Mouse (Mus musculus) intestine, embryonic 15.5 days (tissue): ENCODE results near the gene Aqp3. TPM values are rescaled to one million over a fixed set of nuclear protein-coding genes. Genes with fewer than 3 reads are reported as not detected.

ENCODE experiments used
- ATAC-seq: fragments of 200-750 bp; cut with Nextera tagmentation; 2 replicates; pipeline ENCODE4 v1.8.0; 2017; ENCODE audit warnings: moderate TSS enrichment, moderate library complexity
- H3K27ac ChIP-seq: fragments of 300-500 bp; sonication (generic); 2 replicates; pipeline ENCODE4 v1.5.1; 2015; ENCODE audit warnings: mild to moderate bottlenecking, inconsistent platforms
- H3K27me3 ChIP-seq: fragments of 300-500 bp; sonication (generic); replicated peaks from 2 replicates; pipeline ENCODE4 v1.6.1; 2015; ENCODE audit warnings: inconsistent platforms
- H3K36me3 ChIP-seq: fragments of 300-500 bp; sonication (generic); 2 replicates; pipeline ENCODE4 v1.6.1; 2015; ENCODE audit warnings: inconsistent platforms
- H3K4me1 ChIP-seq: fragments of 300-500 bp; sonication (generic); replicated peaks from 2 replicates; pipeline ENCODE4 v1.6.1; 2015; ENCODE audit warnings: inconsistent platforms
- H3K4me2 ChIP-seq: fragments of 300-500 bp; sonication (generic); replicated peaks from 2 replicates; pipeline ENCODE4 v1.6.1; 2015; ENCODE audit warnings: mild to moderate bottlenecking, inconsistent platforms
- H3K4me3 ChIP-seq: fragments of 300-500 bp; sonication (generic); replicated peaks from 2 replicates; pipeline ENCODE4 v1.5.1; 2015; ENCODE audit warnings: inconsistent platforms
- H3K9ac ChIP-seq: fragments of 300-500 bp; sonication (generic); 2 replicates; pipeline ENCODE4 v1.6.1; 2015; ENCODE audit warnings: inconsistent platforms
- H3K9me3 ChIP-seq: fragments of 300-500 bp; sonication (generic); 2 replicates; pipeline ENCODE4 v1.6.1; 2016; ENCODE audit warnings: inconsistent platforms
- WGBS: fragments of 180-500 bp; shearing (Covaris S2); methylation state at CpG from one replicate; pipeline ENCODE4 v1.1.7; 2015; 5-methylcytosine and 5-hydroxymethylcytosine counted together
- polyA plus RNA-seq: library from polyadenylated mRNA; unstranded; fragments of >200 nt; fragmentation: Nextera tagmentation; extraction: Ambion mirVana; gene quantifications from 2 replicates; pipeline ENCODE4 v1.2.1, GENCODE M21; 2015

Aqp3 gene
- polyA plus RNA-seq = 2.3 and 2.8 TPM in 2 replicates

DNA sequence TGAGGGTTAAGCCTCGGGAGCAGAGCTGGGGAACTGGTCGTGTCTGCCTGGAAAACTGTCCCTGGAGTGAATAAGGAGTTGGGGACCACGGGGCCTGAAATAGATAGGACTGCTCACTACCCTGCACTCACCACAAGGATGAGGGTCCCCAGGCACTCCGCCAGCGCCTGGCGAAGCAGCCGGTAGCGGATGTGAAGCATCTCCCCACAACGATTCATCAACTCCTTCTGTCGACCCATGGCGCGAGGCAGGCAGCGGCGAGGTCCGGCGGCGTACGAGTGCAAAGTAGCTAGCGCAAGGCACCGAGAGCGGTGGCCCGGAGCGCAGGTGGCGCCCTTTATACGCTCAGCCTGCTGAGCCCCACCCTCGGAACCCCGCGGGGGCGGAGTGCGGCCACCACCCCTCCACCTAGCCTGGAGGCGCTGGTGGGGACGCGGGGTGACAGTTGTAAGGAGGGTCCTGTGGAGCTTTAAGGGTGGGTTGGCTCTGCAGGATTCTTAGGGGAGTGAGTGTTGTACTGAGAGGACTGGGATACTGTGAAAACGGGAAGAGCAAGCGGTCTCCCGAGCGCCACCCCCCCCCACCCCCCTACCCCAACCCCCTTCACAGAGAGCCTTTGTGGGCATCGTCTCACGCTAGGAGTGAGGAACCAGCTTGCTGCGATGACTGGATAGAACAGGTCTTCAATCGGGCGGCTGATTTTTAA is at the start of gene Aqp3:
Aqp3 (minus strand) TSS at position 313 of the 706 bp plus-strand sequence.
- peak within 1 kb of the TSS; percentile 37 for H3K4me3 ChIP-seq
- no peak within 1 kb of the TSS for H3K9ac ChIP-seq
- peak within 1 kb of the TSS; percentile 91 for H3K4me2 ChIP-seq
- under 1% methylated on average over 42 of the region's 42 CpGs for WGBS
- H3K9me3 ChIP-seq = no peaks in the 10 kb centered on the region
- no peaks in the 10 kb centered on the region for H3K36me3 ChIP-seq
- H3K27ac ChIP-seq = no peak within 1 kb of the TSS
- H3K4me1 ChIP-seq = peaks cover 37% of the 10 kb centered on the region
- peak; percentile 61 for ATAC-seq
- H3K27me3 ChIP-seq = no peaks in the 10 kb centered on the region; the same call in 1 of the 2 replicates

GRCm38 (mm10) chr4:41142601-41143000 is 44.6 kb upstream of the Aqp3 start:
- no peaks in the 10 kb centered on the region for H3K27me3 ChIP-seq
- ATAC-seq = no peak
- H3K4me2 ChIP-seq = no peak overlapping the region
- no peaks in the 10 kb centered on the region for H3K4me1 ChIP-seq
- H3K9ac ChIP-seq = no peak overlapping the region
- H3K4me3 ChIP-seq = no peak overlapping the region
- H3K9me3 ChIP-seq = no peaks in the 10 kb centered on the region
- H3K36me3 ChIP-seq = peaks cover 5% of the 10 kb centered on the region
- WGBS = 87% methylated on average over 2 of the region's 2 CpGs
- H3K27ac ChIP-seq = no peak overlapping the region

DNA sequence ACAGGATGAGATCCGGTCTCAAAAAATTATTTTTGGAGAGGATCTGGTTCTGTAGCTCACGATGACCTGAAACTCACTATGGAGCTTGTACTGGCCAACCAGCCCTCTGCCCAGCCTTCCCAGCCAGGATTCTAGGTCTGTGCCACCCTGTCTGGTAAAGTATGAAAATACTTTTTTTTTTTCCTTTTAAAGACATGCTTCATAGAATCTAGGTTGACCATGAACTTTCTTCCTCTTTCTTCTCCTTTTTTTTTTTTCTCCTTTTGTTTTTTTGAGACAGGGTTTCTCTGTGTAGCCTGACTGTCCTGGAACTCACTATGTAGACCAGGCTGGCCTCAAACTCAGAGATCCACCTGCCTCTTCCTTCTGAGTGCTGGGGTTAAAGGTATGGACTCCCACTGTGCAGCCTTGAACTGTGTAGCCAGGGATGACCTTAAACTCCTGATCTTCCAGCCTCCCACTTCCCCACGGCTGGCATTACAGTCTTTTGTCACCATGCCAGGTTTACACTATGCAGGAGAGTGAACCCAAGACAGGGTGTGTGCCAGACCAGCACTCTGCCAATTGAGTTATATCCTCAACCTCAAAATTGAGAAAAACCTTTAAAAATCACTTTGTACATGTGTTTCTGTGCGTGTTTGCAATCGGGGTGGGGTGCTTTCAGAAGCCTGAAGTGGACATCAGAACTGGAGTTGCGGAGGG is 42.3 kb upstream of the Aqp3 start:
- Histone ChIP-seq H3K4me1 (no peaks in the 10 kb centered on the region), H3K27ac (no peak overlapping the region), H3K4me2 (no peak overlapping the region), H3K9me3 (no peaks in the 10 kb centered on the region), H3K9ac (no peak overlapping the region), H3K4me3 (no peak overlapping the region; the same call in 1 of the 2 replicates), H3K27me3 (no peaks in the 10 kb centered on the region), H3K36me3 (peaks cover 5% of the 10 kb centered on the region)
- 92% methylated on average over 6 of the region's 6 CpGs for WGBS
- ATAC-seq = no peak

DNA sequence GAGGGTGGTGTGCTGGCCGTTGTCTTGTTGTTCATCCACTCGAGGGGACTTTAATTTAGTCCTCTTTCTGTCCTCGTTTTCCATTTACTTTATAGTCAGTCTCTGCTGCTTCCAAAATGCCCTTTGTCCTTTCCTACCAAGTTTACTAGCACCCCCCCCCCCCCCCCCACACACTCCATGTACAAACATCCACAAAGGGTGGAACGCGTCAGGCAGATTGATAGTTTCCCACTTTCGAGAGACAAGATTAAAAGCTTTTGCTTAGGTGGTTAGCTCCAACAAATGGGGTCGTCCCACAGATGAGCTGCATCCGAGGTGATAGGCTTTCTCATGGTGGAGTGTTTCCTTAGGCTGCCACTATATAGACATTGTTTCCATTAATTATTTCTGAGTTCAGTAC is 38.8 kb upstream of the Aqp3 start:
- Histone ChIP-seq H3K36me3 (peaks cover 5% of the 10 kb centered on the region), H3K9me3 (no peaks in the 10 kb centered on the region), H3K4me3 (peak overlapping the region; percentile 96), H3K4me1 (no peaks in the 10 kb centered on the region; the same call in 1 of the 2 replicates), H3K27ac (peak overlapping the region; percentile 96), H3K9ac (peak overlapping the region; percentile 99), H3K27me3 (no peaks in the 10 kb centered on the region), H3K4me2 (peak overlapping the region; percentile 69)
- WGBS = 0% methylated on average over 8 of the region's 8 CpGs
- ATAC-seq = no peak

DNA sequence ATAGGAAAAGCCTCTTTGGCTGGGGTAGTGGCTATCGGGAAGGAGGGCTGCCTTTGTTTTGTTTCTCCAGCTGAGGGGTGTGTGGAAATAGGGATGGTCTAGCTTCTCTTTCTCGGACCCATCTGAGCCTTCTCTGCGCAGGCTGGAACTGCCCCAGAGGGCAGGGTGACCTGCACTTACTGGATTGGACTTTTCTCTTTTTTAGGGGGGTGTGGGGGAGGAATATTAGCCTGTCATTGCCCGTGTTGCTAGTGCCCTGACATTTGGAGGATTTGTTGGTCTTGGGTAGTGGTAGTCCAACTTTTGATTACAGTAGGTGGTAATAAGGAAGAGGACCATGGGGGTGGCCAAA is 38.4 kb upstream of the Aqp3 start:
- WGBS = 0% methylated on average over 4 of the region's 4 CpGs

GRCm38 (mm10) chr4:41135711-41136453 is 37.9 kb upstream of the Aqp3 start, which contains the start of gene Ube2r2:
TSS of gene Ube2r2 (plus strand) at chr4:41135743.
- Histone ChIP-seq H3K4me3 (peak within 1 kb of the TSS; percentile 96), H3K4me1 (no peaks in the 10 kb centered on the region; the same call in 1 of the 2 replicates), H3K9me3 (no peaks in the 10 kb centered on the region), H3K9ac (peak within 1 kb of the TSS; percentile 99), H3K4me2 (peak within 1 kb of the TSS; percentile 77), H3K36me3 (peaks cover 1% of the 10 kb centered on the region), H3K27ac (peak within 1 kb of the TSS; percentile 96), H3K27me3 (no peaks in the 10 kb centered on the region)
- ATAC-seq = peak; percentile 82
- under 1% methylated on average over 57 of the region's 65 CpGs for WGBS

More for the DNA sequence above, 38.4 kb upstream of the Aqp3 start:
- peaks cover 5% of the 10 kb centered on the region for H3K36me3 ChIP-seq
- peak overlapping the region; percentile 69 for H3K4me2 ChIP-seq
- peak overlapping the region; percentile 96 for H3K4me3 ChIP-seq
- peak; percentile 11; the same call in 1 of the 2 replicates for ATAC-seq
- peak overlapping the region; percentile 96 for H3K27ac ChIP-seq
- no peaks in the 10 kb centered on the region for H3K9me3 ChIP-seq
- H3K4me1 ChIP-seq = no peaks in the 10 kb centered on the region; the same call in 1 of the 2 replicates
- no peaks in the 10 kb centered on the region for H3K27me3 ChIP-seq
- peak overlapping the region; percentile 99 for H3K9ac ChIP-seq

- Histone ChIP-seq H3K9me3 (no peaks in the 10 kb centered on the region), H3K27me3 (no peaks in the 10 kb centered on the region), H3K36me3 (no peaks in the 10 kb centered on the region; the same call in 1 of the 2 replicates), H3K27ac (peak overlapping the region; percentile 96), H3K4me2 (peak overlapping the region; percentile 77), H3K4me1 (no peaks in the 10 kb centered on the region; the same call in 1 of the 2 replicates), H3K9ac (peak overlapping the region; percentile 99), H3K4me3 (peak overlapping the region; percentile 96)
- ATAC-seq = peak; percentile 94
- WGBS = under 1% methylated on average over 26 of the region's 70 CpGs
Measured at GRCm38 (mm10) chr4:41134935-41135710, 37.1 kb upstream of the Aqp3 start.

DNA sequence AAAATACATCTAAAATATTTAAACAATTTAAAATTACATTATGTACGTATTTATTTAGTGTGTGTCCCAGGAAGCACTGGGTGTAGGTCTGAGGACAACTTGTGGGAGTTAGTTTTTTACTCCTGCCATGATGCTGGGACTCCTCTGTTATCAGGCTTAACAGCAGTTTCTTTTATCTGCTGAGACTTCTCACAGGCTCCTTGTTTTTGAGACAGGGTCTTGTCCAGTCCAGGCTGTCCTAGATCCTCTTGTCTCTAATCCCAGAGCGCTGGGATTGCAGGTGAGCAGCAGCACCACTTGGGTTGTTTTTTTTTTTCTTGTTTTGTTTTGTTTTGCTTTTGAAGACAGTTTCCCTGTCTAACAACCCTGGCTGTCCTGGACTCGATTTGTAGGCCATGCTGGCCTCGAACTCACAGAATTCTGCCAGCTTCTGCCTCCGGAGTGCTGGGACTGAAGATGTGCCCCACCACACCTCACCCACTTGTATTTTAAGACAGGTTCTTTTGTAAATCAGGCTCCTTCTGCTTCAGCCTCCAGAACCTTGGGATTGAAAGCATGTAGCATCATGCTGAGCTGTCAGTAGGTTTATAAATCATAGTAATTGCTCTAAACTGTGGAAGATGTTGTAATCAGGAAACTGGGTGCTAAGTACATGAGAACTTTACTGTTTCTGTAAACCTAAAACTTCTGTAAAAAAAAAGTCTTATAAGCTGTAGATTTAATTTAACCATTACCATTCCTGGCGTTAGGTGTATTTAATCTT is 35.7 kb upstream of the Aqp3 start:
- 76% methylated on average over 6 of the region's 6 CpGs for WGBS
- Histone ChIP-seq H3K27me3 (no peaks in the 10 kb centered on the region), H3K9ac (no peak overlapping the region), H3K4me1 (no peaks in the 10 kb centered on the region; the same call in 1 of the 2 replicates), H3K4me2 (no peak overlapping the region), H3K4me3 (no peak overlapping the region), H3K9me3 (no peaks in the 10 kb centered on the region), H3K27ac (no peak overlapping the region), H3K36me3 (no peaks in the 10 kb centered on the region)
- ATAC-seq = no peak

DNA sequence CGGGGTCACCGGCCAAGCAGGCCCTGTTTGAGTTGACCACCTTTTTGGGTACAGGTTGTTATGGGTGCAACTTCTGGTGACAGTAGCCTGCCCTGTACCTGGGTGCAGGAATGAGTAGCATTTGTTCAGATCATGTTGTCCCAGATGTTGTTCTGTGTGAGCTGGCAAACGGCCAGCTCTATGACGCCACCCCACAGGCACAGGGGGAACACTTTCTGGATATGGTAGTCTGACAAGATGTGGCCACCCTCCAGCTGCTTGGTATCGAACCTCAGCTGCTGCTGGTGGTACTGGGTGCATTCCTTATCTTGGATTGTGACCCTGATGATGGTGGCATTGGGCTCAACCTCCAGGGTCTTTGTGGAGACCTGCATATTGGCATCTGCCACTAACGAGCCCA is 34.5 kb upstream of the Aqp3 start:
- Histone ChIP-seq H3K4me2 (no peak overlapping the region), H3K9ac (no peak overlapping the region), H3K9me3 (no peaks in the 10 kb centered on the region), H3K4me1 (no peaks in the 10 kb centered on the region; the same call in 1 of the 2 replicates), H3K4me3 (no peak overlapping the region), H3K27me3 (no peaks in the 10 kb centered on the region), H3K27ac (no peak overlapping the region), H3K36me3 (no peaks in the 10 kb centered on the region)
- 83% methylated on average over 6 of the region's 6 CpGs for WGBS
- ATAC-seq = no peak

GRCm38 (mm10) chr4:41129836-41130235 is 31.9 kb upstream of the Aqp3 start:
- Histone ChIP-seq H3K36me3 (no peaks in the 10 kb centered on the region), H3K27ac (no peak overlapping the region), H3K4me3 (no peak overlapping the region), H3K4me1 (no peaks in the 10 kb centered on the region; the same call in 1 of the 2 replicates), H3K27me3 (no peaks in the 10 kb centered on the region), H3K9me3 (no peaks in the 10 kb centered on the region), H3K4me2 (no peak overlapping the region), H3K9ac (no peak overlapping the region)
- ATAC-seq = no peak; the same call in 1 of the 2 replicates
- 76% methylated on average over 3 of the region's 3 CpGs for WGBS

GRCm38 (mm10) chr4:41129406-41129805 is 31.4 kb upstream of the Aqp3 start:
- H3K27me3 ChIP-seq = no peaks in the 10 kb centered on the region
- peak; percentile 80 for ATAC-seq
- WGBS = 4% methylated on average over 2 of the region's 2 CpGs
- no peaks in the 10 kb centered on the region; the same call in 1 of the 2 replicates for H3K4me1 ChIP-seq
- H3K27ac ChIP-seq = no peak overlapping the region
- no peak overlapping the region for H3K4me3 ChIP-seq
- no peaks in the 10 kb centered on the region for H3K36me3 ChIP-seq
- H3K9me3 ChIP-seq = no peaks in the 10 kb centered on the region
- no peak overlapping the region for H3K9ac ChIP-seq
- H3K4me2 ChIP-seq = no peak overlapping the region
